18 mouse cellular contexts compared by ENCODE assay signal in genomic region chr14:115407309-115407930, GRCm38 (mm10).
A peak's percentile ranks its signal among the peaks of the same experiment; 100 is the strongest.
DNase-seq lines count a peak whose midpoint lies in the region; ATAC-seq lines count a peak whose summit lies in the region.
"Had no signal": no experiment of that assay in that cellular context is flagged by ENCODE, and none has a peak within 500 bp of the region (broad histone marks: within the 10 kb centered on the region; RNA-seq: fewer than 3 reads in every experiment).

No protein-coding gene starts in this region.

- no peak overlapping the region for H3K9ac ChIP-seq in kidney, embryonic 14.5 days (ENCODE audit: low read depth, low read length)
- no peak overlapping the region for H3K9ac ChIP-seq in limb, embryonic 11.5 days (ENCODE audit: low read length)
- H3K9ac ChIP-seq: forebrain, embryonic 12.5 days; limb, embryonic 13.5 days; liver, embryonic 14.5 days had no signal

- H3K4me3 ChIP-seq in kidney, embryonic 14.5 days (ENCODE audit: low read length): no peak overlapping the region
- no peak overlapping the region for H3K4me3 ChIP-seq in limb, embryonic 11.5 days (ENCODE audit: low read depth, low read length)
- H3K4me3 ChIP-seq: forebrain, embryonic 12.5 days; limb, embryonic 13.5 days; midbrain, embryonic 10.5 days had no signal

- H3K27me3 ChIP-seq in kidney, embryonic 14.5 days (ENCODE audit: control insufficient read depth, insufficient read depth, low read length): no peaks in the 10 kb centered on the region
- no peaks in the 10 kb centered on the region for H3K27me3 ChIP-seq in limb, embryonic 11.5 days (ENCODE audit: control insufficient read depth, insufficient read depth, low read length)
- H3K27me3 ChIP-seq: limb, embryonic 13.5 days had no signal

- no peaks in the 10 kb centered on the region for H3K9me3 ChIP-seq in kidney, embryonic 14.5 days (ENCODE audit: control insufficient read depth, low read length)
- H3K9me3 ChIP-seq in limb, embryonic 11.5 days (ENCODE audit: control insufficient read depth, low read length): no peaks in the 10 kb centered on the region
- H3K9me3 ChIP-seq: forebrain, embryonic 12.5 days; limb, embryonic 13.5 days; midbrain, embryonic 10.5 days had no signal

- ATAC-seq in kidney, embryonic 14.5 days (ENCODE audit: low FRiP score, low TSS enrichment): 0 out of 2 replicates have a peak, but pooled peaks have one; percentile 9
- peak; percentile 85 for ATAC-seq in limb, embryonic 11.5 days (ENCODE audit: insufficient number of reproducible peaks, low FRiP score, low TSS enrichment, low read depth)

- no peak overlapping the region for H3K4me2 ChIP-seq in kidney, embryonic 14.5 days (replicated peaks; ENCODE audit: low read depth, low read length)
- no peak overlapping the region for H3K4me2 ChIP-seq in limb, embryonic 11.5 days (ENCODE audit: low read depth, severe bottlenecking)
- H3K4me2 ChIP-seq: forebrain, embryonic 12.5 days; limb, embryonic 13.5 days had no signal

- peak; percentile 2 to 4 for DNase-seq in cerebellum, postnatal 14 days
- no peak for DNase-seq in cerebellum, adult 9-11 months
- DNase-seq in kidney, postnatal 10 days: no peak
- peak; percentile 57 for DNase-seq in embryo, embryonic 11 days
- peak; percentile 80 for DNase-seq in limb, embryonic 11.5 days (ENCODE audit: low spot score)
- no peak for DNase-seq in ovary, postnatal 14 days (ENCODE audit: low spot score)
- DNase-seq in cerebellum, adult 9-10 months: no peak
- DNase-seq: cerebellum, postnatal 25 days; gastrocnemius, postnatal 25 days; layer of hippocampus, postnatal 36 days; right cerebral cortex, postnatal 4 days; thymus, postnatal 36 days had no signal

- H3K4me1 ChIP-seq in kidney, embryonic 14.5 days (ENCODE audit: control insufficient read depth, insufficient read depth, low read length): no peaks in the 10 kb centered on the region
- peaks cover 15% of the 10 kb centered on the region for H3K4me1 ChIP-seq in limb, embryonic 11.5 days (ENCODE audit: control insufficient read depth, insufficient read depth, low read length)
- H3K4me1 ChIP-seq: forebrain, embryonic 12.5 days had no signal

- no peak overlapping the region for H3K27ac ChIP-seq in kidney, embryonic 14.5 days (ENCODE audit: low read depth, low read length)
- H3K27ac ChIP-seq in limb, embryonic 11.5 days (replicated peaks; ENCODE audit: low read depth, low read length): peak overlapping the region; percentile 65; the same call in 1 of the 2 replicates
- H3K27ac ChIP-seq: forebrain, embryonic 12.5 days; hindbrain, postnatal 0 days; limb, embryonic 13.5 days; liver, embryonic 14.5 days; midbrain, embryonic 10.5 days had no signal

- 26% methylated on average over 2 of the region's 2 CpGs for WGBS in kidney, embryonic 14.5 days
- WGBS in limb, embryonic 11.5 days: 5% methylated on average over 2 of the region's 2 CpGs

- H3K36me3 ChIP-seq in kidney, embryonic 14.5 days (ENCODE audit: control insufficient read depth, insufficient read depth, low read length): no peaks in the 10 kb centered on the region
- H3K36me3 ChIP-seq in limb, embryonic 11.5 days (ENCODE audit: control insufficient read depth, insufficient read depth, low read length): no peaks in the 10 kb centered on the region
- H3K36me3 ChIP-seq: forebrain, embryonic 12.5 days; limb, embryonic 13.5 days; midbrain, embryonic 10.5 days had no signal

Comparison
In these comparisons a context has a peak if more than half of its experiments do, and no peak if none do; other contexts are left out.
1. DNase-seq: peak in cerebellum, postnatal 14 days (2 of 2), embryo, embryonic 11 days (single experiment) and limb, embryonic 11.5 days (single experiment); none in cerebellum, adult 9-11 months (single experiment), kidney, postnatal 10 days (single experiment), ovary, postnatal 14 days (single experiment) and cerebellum, adult 9-10 months (single experiment).